Comparison of ENCODE assay signal across 13 mouse cellular contexts in the genomic region with DNA sequence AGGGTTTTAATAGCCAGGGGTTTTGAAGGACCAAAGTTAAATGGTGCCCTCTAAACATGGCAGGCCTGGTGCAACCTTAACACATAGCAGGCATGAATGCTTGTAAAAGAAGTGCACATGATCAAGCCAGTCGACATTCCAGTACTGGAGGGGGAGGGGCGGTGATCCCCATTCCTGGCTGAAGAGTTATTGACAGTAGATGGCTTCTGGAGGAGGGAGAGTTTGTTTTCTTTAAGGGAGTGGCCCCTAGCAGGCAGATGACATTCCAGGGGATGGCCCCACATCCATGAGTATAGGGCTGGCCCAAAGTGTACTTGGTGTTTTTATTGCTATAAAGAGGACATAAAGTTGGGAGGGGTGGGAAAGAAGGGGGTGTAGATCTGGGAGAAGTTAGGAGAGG.
"Had no signal": no experiment of that assay in that cellular context is flagged by ENCODE, and none has a peak within 500 bp of the region (broad histone marks: within the 10 kb centered on the region; RNA-seq: fewer than 3 reads in every experiment).

No protein-coding gene starts in this region.

- ATAC-seq: midbrain, embryonic 13.5 days had no signal

- H3K4me2 ChIP-seq: liver, embryonic 11.5 days; liver, embryonic 15.5 days; midbrain, embryonic 13.5 days; stomach, embryonic 15.5 days had no signal

- H3K9ac ChIP-seq: liver, embryonic 15.5 days; midbrain, embryonic 13.5 days; stomach, embryonic 15.5 days had no signal

- H3K27ac ChIP-seq: layer of hippocampus, adult 2 months; left cerebral cortex, adult 2 months; limb, embryonic 10.5 days; liver, embryonic 15.5 days; macrophage; midbrain, embryonic 13.5 days; stomach, embryonic 15.5 days had no signal

- H3K36me3 ChIP-seq: liver, embryonic 15.5 days; midbrain, embryonic 13.5 days; stomach, embryonic 15.5 days had no signal

- DNase-seq: lung, adult 2 months; lung, postnatal 10 days; right cerebral cortex, postnatal 14 days; thymus, adult 2 months; thymus, postnatal 25 days had no signal

- H3K4me1 ChIP-seq: liver, embryonic 15.5 days; midbrain, embryonic 13.5 days; stomach, embryonic 15.5 days had no signal

- H3K9me3 ChIP-seq: limb, embryonic 10.5 days; liver, embryonic 15.5 days; midbrain, embryonic 13.5 days; stomach, embryonic 15.5 days had no signal

- H3K27me3 ChIP-seq: liver, embryonic 15.5 days; midbrain, embryonic 13.5 days; stomach, embryonic 15.5 days had no signal

- H3K4me3 ChIP-seq: layer of hippocampus, adult 2 months; left cerebral cortex, adult 2 months; limb, embryonic 10.5 days; liver, embryonic 15.5 days; midbrain, embryonic 13.5 days; stomach, embryonic 15.5 days had no signal
